Mouse (Mus musculus): ENCODE measurements around the gene Mmp25. TPM values are rescaled to one million over a fixed set of nuclear protein-coding genes. Genes with fewer than 3 reads are reported as not detected.

Mmp25 gene
- polyA plus RNA-seq, 1 experiment from 2014 or later: 0.94 TPM

GRCm38 (mm10) chr17:23654410-23654809 lies 9.3 kb upstream of the Mmp25 start:
- ATAC-seq (ENCODE audit: insufficient read depth, low FRiP score, low TSS enrichment): no peak
- WGBS: 69% methylated on average over 2 of the region's 2 CpGs

GRCm38 (mm10) chr17:23654001-23654400 lies 8.9 kb upstream of the Mmp25 start:
- Histone ChIP-seq H3K4me2 (ENCODE audit: low read depth) (no peak overlapping the region), H3K4me1 (ENCODE audit: control insufficient read depth, insufficient read depth, low read length) (no peaks in the 10 kb centered on the region), H3K9me3 (ENCODE audit: control insufficient read depth, low read length) (no peaks in the 10 kb centered on the region), H3K27ac (ENCODE audit: low read depth, low read length) (no peak overlapping the region), H3K9ac (ENCODE audit: low read length) (no peak overlapping the region), H3K27me3 (ENCODE audit: control insufficient read depth, insufficient read depth, low read length) (no peaks in the 10 kb centered on the region), H3K36me3 (ENCODE audit: control insufficient read depth, insufficient read depth, low read length) (no peaks in the 10 kb centered on the region), H3K4me3 (ENCODE audit: low read depth, low read length) (no peak overlapping the region)
- WGBS: 62% methylated on average over 6 of the region's 6 CpGs
- DNase-seq (ENCODE audit: low spot score) (no peak), ATAC-seq (ENCODE audit: insufficient read depth, low FRiP score, low TSS enrichment) (no peak)

More at GRCm38 (mm10) chr17:23654410-23654809, 9.3 kb upstream of the Mmp25 start:
- no peaks in the 10 kb centered on the region for H3K4me1 ChIP-seq (ENCODE audit: control insufficient read depth, insufficient read depth, low read length)
- no peak overlapping the region for H3K4me2 ChIP-seq (ENCODE audit: low read depth)
- H3K9me3 ChIP-seq (ENCODE audit: control insufficient read depth, low read length): no peaks in the 10 kb centered on the region
- no peaks in the 10 kb centered on the region for H3K27me3 ChIP-seq (ENCODE audit: control insufficient read depth, insufficient read depth, low read length)
- no peak overlapping the region for H3K9ac ChIP-seq (ENCODE audit: low read length)
- H3K27ac ChIP-seq (ENCODE audit: low read depth, low read length): no peak overlapping the region
- H3K4me3 ChIP-seq (ENCODE audit: low read depth, low read length): no peak overlapping the region
- no peak for DNase-seq (ENCODE audit: low spot score)
- H3K36me3 ChIP-seq (ENCODE audit: control insufficient read depth, insufficient read depth, low read length): no peaks in the 10 kb centered on the region

- DNase-seq (ENCODE audit: low spot score) (no peak), ATAC-seq (ENCODE audit: insufficient read depth, low FRiP score, low TSS enrichment) (no peak)
- Histone ChIP-seq H3K27ac (ENCODE audit: low read depth, low read length) (no peak overlapping the region), H3K9ac (ENCODE audit: low read length) (no peak overlapping the region), H3K36me3 (ENCODE audit: control insufficient read depth, insufficient read depth, low read length) (no peaks in the 10 kb centered on the region), H3K27me3 (ENCODE audit: control insufficient read depth, insufficient read depth, low read length) (no peaks in the 10 kb centered on the region), H3K4me3 (ENCODE audit: low read depth, low read length) (no peak overlapping the region), H3K4me1 (ENCODE audit: control insufficient read depth, insufficient read depth, low read length) (no peaks in the 10 kb centered on the region), H3K9me3 (ENCODE audit: control insufficient read depth, low read length) (no peaks in the 10 kb centered on the region), H3K4me2 (ENCODE audit: low read depth) (no peak overlapping the region)
- WGBS: 85% methylated on average over 1 of the region's 2 CpGs
Observed at GRCm38 (mm10) chr17:23653324-23653723, 8.2 kb upstream of the Mmp25 start.

GRCm38 (mm10) chr17:23651363-23651762 lies 6.3 kb upstream of the Mmp25 start:
- WGBS: 84% methylated on average over 6 of the region's 6 CpGs
- no peak overlapping the region for H3K4me3 ChIP-seq (ENCODE audit: low read depth, low read length)
- no peak for DNase-seq (ENCODE audit: low spot score)
- no peaks in the 10 kb centered on the region for H3K27me3 ChIP-seq (ENCODE audit: control insufficient read depth, insufficient read depth, low read length)
- H3K4me2 ChIP-seq (ENCODE audit: low read depth): no peak overlapping the region
- no peaks in the 10 kb centered on the region for H3K36me3 ChIP-seq (ENCODE audit: control insufficient read depth, insufficient read depth, low read length)
- ATAC-seq (ENCODE audit: insufficient read depth, low FRiP score, low TSS enrichment): no peak
- no peak overlapping the region for H3K27ac ChIP-seq (ENCODE audit: low read depth, low read length)
- no peaks in the 10 kb centered on the region for H3K9me3 ChIP-seq (ENCODE audit: control insufficient read depth, low read length)
- no peak overlapping the region for H3K9ac ChIP-seq (ENCODE audit: low read length)
- no peaks in the 10 kb centered on the region for H3K4me1 ChIP-seq (ENCODE audit: control insufficient read depth, insufficient read depth, low read length)

- 39% methylated on average over 10 of the region's 10 CpGs for WGBS
- H3K27me3 ChIP-seq (ENCODE audit: control insufficient read depth, insufficient read depth, low read length): peaks cover 15% of the 10 kb centered on the region
- no peak overlapping the region for H3K4me3 ChIP-seq (ENCODE audit: low read depth, low read length)
- H3K9ac ChIP-seq (ENCODE audit: low read length): no peak overlapping the region
- H3K4me2 ChIP-seq (ENCODE audit: low read depth): no peak overlapping the region
- H3K36me3 ChIP-seq (ENCODE audit: control insufficient read depth, insufficient read depth, low read length): no peaks in the 10 kb centered on the region
- DNase-seq (ENCODE audit: low spot score): no peak
- no peak overlapping the region for H3K27ac ChIP-seq (ENCODE audit: low read depth, low read length)
- H3K4me1 ChIP-seq (ENCODE audit: control insufficient read depth, insufficient read depth, low read length): peaks cover 3% of the 10 kb centered on the region; the same call in 1 of the 2 replicates
- no peaks in the 10 kb centered on the region for H3K9me3 ChIP-seq (ENCODE audit: control insufficient read depth, low read length)
- ATAC-seq (ENCODE audit: insufficient read depth, low FRiP score, low TSS enrichment): no peak
Observed at GRCm38 (mm10) chr17:23645894-23646293, 817 bp upstream of the Mmp25 start.

GRCm38 (mm10) chr17:23631241-23631640 lies 13.8 kb downstream of the Mmp25 start:
- DNase-seq (ENCODE audit: low spot score): no peak
- H3K9me3 ChIP-seq (ENCODE audit: control insufficient read depth, low read length): no peaks in the 10 kb centered on the region
- H3K4me2 ChIP-seq (ENCODE audit: low read depth): no peak overlapping the region
- no peak overlapping the region for H3K4me3 ChIP-seq (ENCODE audit: low read depth, low read length)
- H3K36me3 ChIP-seq (ENCODE audit: control insufficient read depth, insufficient read depth, low read length): no peaks in the 10 kb centered on the region
- no peak overlapping the region for H3K27ac ChIP-seq (ENCODE audit: low read depth, low read length)
- no peak for ATAC-seq (ENCODE audit: insufficient read depth, low FRiP score, low TSS enrichment)
- no peak overlapping the region for H3K9ac ChIP-seq (ENCODE audit: low read length)
- no peaks in the 10 kb centered on the region for H3K4me1 ChIP-seq (ENCODE audit: control insufficient read depth, insufficient read depth, low read length)
- no peaks in the 10 kb centered on the region for H3K27me3 ChIP-seq (ENCODE audit: control insufficient read depth, insufficient read depth, low read length)
- WGBS: 82% methylated on average over 8 of the region's 8 CpGs

GRCm38 (mm10) chr17:23630195-23631020 lies 14.7 kb downstream of the Mmp25 start:
- peak; percentile 85 for ATAC-seq (ENCODE audit: insufficient read depth, low FRiP score, low TSS enrichment)
- peak; percentile 81 for DNase-seq (ENCODE audit: low spot score)
- Histone ChIP-seq H3K36me3 (ENCODE audit: control insufficient read depth, insufficient read depth, low read length) (no peaks in the 10 kb centered on the region), H3K9me3 (ENCODE audit: control insufficient read depth, low read length) (no peaks in the 10 kb centered on the region), H3K9ac (ENCODE audit: low read length) (no peak overlapping the region; the same call in 1 of the 2 replicates), H3K4me2 (ENCODE audit: low read depth) (peak overlapping the region; percentile 34), H3K27ac (ENCODE audit: low read depth, low read length) (no peak overlapping the region), H3K27me3 (ENCODE audit: control insufficient read depth, insufficient read depth, low read length) (no peaks in the 10 kb centered on the region), H3K4me3 (ENCODE audit: low read depth, low read length) (peak overlapping the region; percentile 12; the same call in 1 of the 2 replicates), H3K4me1 (ENCODE audit: control insufficient read depth, insufficient read depth, low read length) (no peaks in the 10 kb centered on the region)
- WGBS: 18% methylated on average over 22 of the region's 22 CpGs

- Histone ChIP-seq H3K27ac (ENCODE audit: low read depth, low read length) (no peak overlapping the region), H3K9me3 (ENCODE audit: control insufficient read depth, low read length) (no peaks in the 10 kb centered on the region), H3K9ac (ENCODE audit: low read length) (no peak overlapping the region), H3K4me2 (ENCODE audit: low read depth) (no peak overlapping the region), H3K27me3 (ENCODE audit: control insufficient read depth, insufficient read depth, low read length) (no peaks in the 10 kb centered on the region), H3K4me3 (ENCODE audit: low read depth, low read length) (no peak overlapping the region), H3K4me1 (ENCODE audit: control insufficient read depth, insufficient read depth, low read length) (no peaks in the 10 kb centered on the region), H3K36me3 (ENCODE audit: control insufficient read depth, insufficient read depth, low read length) (no peaks in the 10 kb centered on the region)
- WGBS: 35% methylated on average over 7 of the region's 7 CpGs
- ATAC-seq (ENCODE audit: insufficient read depth, low FRiP score, low TSS enrichment): no peak
- no peak for DNase-seq (ENCODE audit: low spot score)
Observed at GRCm38 (mm10) chr17:23627813-23628212, 17.3 kb downstream of the Mmp25 start.

GRCm38 (mm10) chr17:23620351-23620750 lies 24.7 kb downstream of the Mmp25 start:
- H3K27ac ChIP-seq (ENCODE audit: low read depth, low read length): no peak overlapping the region
- H3K36me3 ChIP-seq (ENCODE audit: control insufficient read depth, insufficient read depth, low read length): no peaks in the 10 kb centered on the region
- H3K4me2 ChIP-seq (ENCODE audit: low read depth): no peak overlapping the region
- H3K27me3 ChIP-seq (ENCODE audit: control insufficient read depth, insufficient read depth, low read length): no peaks in the 10 kb centered on the region
- no peaks in the 10 kb centered on the region for H3K9me3 ChIP-seq (ENCODE audit: control insufficient read depth, low read length)
- DNase-seq (ENCODE audit: low spot score) (no peak), ATAC-seq (ENCODE audit: insufficient read depth, low FRiP score, low TSS enrichment) (no peak)
- H3K4me3 ChIP-seq (ENCODE audit: low read depth, low read length): no peak overlapping the region
- no peak overlapping the region for H3K9ac ChIP-seq (ENCODE audit: low read length)
- 81% methylated on average over 7 of the region's 7 CpGs for WGBS
- H3K4me1 ChIP-seq (ENCODE audit: control insufficient read depth, insufficient read depth, low read length): no peaks in the 10 kb centered on the region
